Mouse (Mus musculus) thymus, postnatal 14 days (tissue): ENCODE measurements around the gene Lingo2.
A peak's percentile ranks its signal among the peaks of the same experiment; 100 is the strongest.

Experiments used
- DNase-seq: peaks from one replicate; pipeline ENCODE4 v3.0.0; 2021

Lingo2 gene

DNA sequence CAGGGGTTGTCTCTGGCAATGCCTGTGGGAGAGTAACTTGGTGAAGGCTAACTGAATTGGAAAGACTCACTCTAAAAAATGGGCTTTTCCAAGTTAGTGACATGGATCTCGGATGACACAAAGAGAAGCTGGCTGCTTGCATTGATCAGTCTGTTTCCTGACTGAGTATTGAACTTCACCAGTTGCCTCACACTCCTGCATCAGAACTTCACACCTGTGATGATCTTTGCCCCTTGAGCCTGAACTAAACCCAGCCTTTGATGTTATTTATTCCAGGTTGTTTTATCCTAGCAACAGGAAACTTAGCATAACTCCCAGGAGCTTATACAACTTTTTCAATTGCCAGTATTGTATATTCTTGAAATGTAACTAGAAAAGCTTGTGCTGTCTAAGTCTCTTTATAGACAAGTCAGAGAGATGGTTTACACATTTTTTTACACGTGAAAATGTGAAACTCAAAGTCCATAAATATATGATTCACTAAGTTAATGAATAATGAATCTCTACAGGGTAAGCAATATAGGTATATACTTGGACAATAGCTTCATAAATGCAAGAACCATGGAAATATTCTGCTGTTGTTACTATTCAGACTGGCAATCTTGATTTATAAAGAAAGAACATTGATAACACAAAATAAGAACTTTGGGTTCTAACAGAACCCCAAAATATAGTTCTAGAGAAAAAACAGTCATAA, 410.7 kb downstream of the Lingo2 start:
- no peak for DNase-seq

DNA sequence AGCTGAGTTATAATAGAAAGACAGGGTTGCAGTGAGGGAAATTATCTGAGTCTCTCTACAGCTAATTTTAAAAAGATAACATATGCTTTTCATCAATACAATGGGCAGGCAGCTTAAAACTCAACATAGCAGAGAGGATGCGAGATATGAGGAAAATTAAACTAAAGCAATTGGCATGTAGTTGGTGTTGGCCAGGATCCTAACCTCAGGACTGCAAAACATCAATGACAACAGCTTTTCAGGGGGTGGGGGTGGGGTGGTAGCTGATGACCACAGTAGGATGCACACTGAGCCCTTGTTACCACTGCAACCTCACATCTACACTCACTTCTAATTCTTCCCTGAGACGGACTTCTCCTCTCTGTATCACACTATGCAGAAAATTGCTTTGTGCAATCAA, 417.7 kb downstream of the Lingo2 start:
- DNase-seq, result no peak

DNA sequence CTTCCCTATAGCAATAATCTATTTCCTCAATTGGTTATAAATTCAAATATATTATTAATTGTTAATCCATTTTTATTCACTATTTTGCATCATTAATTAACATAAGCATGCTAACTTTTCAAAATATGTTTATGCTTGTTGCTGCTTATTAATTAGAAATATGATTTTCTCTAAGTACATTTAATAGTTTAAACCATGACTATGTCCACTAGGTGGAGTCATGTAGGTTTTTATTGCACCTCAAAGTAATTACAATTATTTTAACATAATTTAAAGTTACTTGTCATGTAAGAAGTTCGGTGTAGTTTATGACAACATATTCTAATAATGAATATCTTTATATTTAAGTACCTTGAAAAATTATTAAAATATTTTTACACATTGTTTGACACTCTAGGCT, 461.3 kb downstream of the Lingo2 start:
- no peak for DNase-seq

DNA sequence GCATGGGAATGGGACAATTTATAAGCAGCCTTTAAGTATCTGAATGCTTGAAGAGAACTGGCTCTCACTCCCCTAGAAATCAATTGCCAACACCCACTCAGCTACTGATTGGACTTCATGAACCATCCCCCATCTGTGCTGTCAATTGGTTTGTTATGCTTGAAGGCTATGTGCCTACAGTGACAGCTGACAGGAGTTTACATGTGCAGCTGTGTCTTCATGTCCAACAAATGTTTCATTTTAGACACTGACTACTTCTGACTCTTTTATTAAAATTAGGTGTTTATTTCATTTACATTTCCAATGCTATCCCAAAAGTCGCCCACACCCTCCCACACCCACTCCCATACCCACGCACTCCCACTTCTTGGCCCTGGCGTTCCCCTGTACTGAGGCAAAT, 516.3 kb downstream of the Lingo2 start:
- no peak for DNase-seq

DNA sequence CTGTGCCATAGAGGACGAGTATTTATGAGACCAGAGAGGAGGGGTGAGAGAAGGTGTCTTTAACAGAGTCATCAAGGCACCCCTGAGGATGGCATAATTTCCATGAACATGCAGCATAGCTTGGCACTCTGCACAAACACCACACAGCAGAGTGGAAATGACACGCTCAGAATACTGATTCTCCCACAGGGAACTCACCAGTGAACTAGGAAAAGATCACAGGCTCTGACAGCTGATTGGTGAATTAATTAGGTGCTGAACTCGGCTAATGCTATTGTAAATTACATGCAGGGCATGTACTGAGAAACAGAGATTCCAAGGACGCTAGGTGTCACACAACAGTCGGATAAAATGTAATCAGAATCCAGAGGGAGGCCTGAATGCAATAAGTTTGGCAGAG, 525.4 kb downstream of the Lingo2 start:
- no peak for DNase-seq

DNA sequence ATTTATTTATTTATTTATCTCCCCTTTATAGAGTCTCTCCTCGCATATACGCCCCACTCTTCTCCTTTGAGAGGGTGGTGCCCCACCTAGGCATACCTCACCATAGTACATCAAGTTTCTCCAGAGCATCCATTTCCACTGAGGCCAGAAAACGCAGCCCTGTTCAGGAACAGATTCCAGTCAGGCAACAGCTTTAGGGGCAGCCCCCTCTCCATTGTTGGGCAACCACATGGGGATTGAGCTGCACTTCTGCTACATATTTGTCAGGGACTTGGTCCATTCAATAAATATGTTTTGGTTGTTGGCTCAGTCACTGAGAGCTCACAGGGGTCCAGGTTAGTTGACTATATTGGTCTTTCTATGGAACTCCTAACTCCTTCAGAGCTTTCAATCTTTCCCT, 544.2 kb downstream of the Lingo2 start:
- DNase-seq, result no peak

DNA sequence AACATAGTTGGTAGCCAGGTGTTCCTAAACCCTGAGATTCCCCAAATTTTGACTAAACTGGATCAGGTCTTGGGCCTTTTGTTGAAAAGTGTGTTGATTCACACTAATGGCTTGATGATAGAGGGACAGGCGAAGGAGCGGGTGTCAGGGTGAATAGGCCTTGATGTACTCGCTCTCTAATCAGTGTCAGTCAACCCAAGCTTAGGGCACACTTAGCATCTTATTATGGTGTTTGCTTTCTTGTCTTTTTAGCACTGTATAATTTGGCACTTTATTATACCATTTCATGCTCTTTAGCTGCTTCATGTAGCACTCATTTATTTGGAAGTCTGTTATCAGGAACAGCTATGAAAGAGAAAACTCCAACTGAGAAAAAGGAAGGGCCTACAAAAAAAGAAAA, 582.6 kb downstream of the Lingo2 start:
- DNase-seq, result no peak

DNA sequence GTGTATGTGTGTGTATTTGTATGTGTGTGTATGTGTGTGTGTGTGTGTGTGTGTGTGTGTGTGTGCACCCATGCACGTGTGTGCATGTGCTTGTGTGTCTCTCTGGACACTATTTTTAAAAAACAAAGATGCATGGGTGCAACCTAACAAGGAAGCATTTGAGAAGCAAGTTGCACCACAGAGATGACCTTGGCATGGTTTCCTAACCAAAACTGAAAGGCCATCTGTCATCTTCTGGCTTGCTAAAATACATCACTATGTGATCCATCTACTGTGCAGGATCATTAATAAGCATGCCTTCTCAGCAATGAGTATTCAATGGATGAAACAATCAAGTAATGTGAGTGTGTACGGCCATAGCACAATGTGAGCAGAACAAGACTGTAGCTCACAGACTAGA, 597.1 kb downstream of the Lingo2 start:
- DNase-seq, result no peak

DNA sequence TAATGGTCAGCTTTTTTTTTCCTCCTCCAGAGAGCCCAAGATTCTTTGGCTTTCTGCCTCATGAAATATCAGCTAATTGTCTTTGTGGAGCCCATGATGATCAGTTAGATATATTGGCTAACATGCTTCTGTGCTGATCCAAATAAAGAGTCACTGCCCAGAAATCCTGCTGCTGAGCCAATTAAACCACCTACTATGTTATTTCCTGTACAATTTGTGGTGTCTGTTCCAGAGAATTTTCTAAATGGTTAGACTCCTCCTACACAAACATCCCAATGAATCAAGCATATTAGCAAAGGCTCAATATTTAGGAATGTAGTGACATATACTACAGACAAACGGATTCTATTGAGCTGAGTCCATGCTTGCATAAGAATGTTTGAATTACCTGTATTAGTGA, 619.8 kb downstream of the Lingo2 start:
- no peak for DNase-seq

DNA sequence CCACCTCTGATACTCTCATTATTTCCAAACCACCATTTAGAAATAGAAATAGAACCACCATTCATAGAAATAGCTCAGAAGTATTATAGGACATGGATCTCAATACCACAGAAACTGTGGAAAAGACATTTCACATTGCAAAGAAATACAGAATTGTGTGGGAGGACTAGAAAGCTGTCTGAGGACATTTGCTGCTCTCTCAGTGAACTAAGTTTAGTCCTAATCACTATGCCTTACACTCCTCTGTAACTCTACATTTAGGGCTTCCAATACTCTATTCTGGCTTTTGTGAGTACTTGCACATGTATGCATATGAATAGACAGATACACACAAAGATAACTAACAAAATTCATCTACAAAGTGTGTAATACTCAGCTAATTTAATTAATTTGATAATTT, 625.9 kb downstream of the Lingo2 start:
- no peak for DNase-seq

DNA sequence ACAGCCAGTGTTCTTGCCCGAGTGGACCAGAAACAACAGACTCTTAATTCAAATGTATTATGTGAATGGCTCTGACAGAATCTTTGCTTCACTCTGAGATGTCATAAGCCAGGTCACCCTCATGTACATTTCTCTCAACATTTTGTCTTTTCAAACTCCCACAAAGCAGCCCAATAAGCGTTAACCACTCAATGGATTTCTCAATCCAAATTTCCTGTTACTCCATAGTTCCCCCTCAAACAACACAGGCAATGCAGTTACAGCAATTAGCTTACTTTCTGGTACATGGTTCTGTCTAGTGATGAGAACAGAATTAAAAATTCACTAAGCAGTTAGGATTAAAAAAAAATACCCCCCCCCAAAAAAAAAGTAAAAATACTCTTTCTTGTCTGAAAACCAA, 638.5 kb downstream of the Lingo2 start:
- no peak for DNase-seq

DNA sequence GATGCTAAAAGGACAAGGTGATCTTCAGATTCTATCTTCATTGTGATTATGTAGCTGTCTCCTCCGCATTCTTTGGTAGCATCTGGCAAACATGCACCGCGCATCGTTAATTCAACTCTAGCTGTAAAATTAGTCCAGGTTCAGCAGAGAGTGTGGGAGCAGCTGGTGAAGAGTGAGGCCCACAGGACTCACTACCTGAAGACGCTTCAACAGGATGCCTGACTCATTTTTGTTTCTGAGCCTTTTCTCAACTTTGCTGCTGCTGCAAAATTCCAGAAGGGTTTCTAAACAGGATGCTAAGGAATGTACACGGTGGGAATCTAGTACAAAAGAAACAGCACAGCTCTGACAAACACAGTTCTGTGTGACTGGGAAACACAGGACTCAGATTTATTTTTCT, 640.1 kb downstream of the Lingo2 start:
- DNase-seq, result no peak

DNA sequence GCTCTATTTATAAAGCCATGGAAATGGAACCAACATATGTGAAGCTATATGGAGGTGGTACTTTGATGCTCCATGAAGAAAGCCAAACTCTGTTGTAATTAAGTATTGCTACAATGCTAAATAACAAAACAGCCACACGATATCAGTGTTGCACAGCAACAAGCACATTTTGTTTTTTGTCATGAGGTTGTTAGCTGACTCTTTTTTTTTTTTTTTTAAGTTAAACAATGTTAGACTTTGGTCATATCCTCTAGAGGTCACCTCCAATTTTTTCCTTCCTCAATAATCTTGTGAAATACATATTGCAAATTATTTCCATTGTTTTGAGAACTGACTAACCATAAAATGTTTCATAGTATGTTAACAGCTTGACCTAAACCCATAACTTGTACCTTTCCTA, 646.3 kb downstream of the Lingo2 start:
- no peak for DNase-seq

DNA sequence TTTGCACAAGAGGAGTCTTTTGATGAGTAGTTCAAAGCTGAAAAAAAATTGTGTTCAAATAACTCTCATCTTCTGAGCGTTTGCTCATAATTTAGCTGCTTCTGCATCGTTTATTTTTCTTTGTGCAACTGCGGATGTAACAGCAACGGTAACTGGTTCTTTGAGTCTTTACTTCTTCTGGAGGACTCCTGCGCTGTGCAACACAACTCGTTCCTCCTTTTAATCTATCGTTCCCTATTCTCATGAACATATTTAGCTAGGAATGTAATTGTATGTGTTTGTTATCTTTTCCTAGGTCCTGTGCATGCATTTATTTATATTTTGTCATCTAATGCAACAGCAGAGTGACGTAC, 661.9 kb downstream of the Lingo2 start:
- DNase-seq, result no peak

DNA sequence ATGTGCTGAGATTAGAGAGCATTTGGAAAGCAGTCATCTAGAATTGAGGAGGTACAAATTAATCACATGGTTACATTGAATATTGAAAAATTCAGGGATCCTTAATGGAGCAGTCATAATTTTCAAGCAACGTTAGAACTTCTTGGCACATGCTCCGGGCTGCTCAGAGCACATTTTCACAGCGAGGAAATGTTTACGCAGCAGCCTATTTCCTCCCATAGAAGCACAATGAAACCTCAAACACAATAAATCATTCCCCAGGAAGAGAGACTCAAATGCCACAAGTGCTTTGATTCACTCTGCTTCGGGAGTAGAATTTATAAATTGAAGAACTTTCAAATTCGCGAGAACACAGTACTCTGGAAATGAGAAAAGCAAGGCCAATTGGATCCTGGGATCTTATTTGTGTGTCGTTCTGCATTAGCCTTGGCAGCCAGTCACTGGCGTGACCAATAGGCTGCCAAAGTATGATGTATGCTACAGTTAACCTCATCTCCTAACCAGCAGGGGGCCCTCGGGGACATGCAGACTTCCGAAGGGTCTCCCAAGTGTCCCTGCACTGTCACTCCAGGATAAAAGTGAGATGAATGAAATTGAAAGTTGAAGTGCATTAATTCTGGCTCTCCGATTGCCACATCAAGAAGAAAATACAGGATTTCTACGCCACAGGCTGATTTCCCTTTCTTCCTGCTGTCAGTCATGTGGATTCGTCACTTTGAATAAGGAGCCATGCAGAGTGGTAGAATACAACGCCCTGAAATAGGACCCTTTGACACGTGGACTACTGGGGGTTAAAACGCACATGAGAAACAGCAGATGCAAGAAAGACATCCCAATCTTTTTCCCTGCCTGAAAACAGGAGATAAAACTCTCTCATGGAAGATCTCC, 662.5 kb downstream of the Lingo2 start:
- DNase-seq, result peak; percentile 3

DNA sequence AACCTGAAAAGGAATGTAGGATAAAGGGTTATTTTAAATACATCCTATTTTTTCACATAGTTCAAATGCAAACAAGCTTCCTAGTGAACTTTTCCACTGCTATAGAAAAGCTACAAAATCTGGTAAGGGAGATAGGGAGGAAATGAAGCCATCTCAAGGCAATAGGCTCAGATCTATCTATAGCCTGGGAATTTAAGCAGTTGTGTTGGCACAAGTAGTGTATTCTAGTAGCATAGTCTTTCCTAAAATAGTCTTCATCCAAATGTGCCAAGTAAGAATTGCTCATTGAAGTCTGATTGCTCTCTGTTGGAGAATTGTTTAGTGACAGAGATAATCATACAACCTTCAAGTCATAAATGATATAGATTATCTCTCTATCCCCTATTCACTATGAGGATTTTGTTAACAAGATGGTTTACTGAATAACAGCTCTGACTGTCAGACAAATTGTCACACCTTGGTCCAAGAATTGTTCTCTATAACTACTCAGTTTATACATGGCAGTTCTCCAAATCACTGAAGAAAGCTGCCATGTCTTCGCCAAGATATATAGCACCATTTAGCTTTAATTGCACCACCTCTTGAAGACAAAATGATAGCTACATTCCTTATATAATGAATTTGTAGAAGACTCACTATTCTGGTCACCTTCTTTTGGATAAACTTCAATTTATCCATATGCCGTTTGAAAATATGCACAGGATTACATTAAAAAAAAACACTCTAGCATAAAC, 688.9 kb downstream of the Lingo2 start:
- no peak for DNase-seq

DNA sequence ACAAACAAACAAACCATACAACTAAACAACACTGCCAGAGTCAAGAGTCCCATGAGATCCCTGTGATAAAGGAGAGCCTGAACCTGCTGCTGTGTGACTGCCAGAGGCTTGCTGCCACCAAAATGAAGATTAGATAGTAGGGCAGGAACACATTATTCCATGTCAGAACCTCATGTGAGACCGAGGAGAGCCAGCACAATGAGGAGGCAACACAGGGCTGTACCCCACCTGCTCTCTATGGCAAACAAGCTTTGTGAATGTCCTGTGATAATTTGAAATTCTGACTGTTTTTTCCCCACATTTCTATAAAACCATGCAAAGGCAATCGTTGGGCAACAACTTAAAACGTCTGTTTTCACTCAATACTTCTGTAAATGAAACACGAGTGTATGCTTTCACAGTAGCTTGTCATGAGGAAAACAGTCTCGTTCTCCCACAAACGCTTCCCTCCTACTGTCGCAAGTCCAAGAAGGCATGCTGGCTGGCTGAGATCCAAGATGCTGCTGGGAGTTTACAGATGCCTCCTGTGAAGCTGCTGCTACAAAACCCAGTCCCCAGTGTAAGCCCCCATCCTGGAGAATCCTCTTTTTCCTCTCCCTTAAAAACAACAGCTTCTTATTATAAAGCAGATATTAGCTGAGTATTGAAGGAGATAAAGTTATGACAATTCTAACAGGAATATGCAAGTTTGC, 765.2 kb downstream of the Lingo2 start:
- no peak for DNase-seq

DNA sequence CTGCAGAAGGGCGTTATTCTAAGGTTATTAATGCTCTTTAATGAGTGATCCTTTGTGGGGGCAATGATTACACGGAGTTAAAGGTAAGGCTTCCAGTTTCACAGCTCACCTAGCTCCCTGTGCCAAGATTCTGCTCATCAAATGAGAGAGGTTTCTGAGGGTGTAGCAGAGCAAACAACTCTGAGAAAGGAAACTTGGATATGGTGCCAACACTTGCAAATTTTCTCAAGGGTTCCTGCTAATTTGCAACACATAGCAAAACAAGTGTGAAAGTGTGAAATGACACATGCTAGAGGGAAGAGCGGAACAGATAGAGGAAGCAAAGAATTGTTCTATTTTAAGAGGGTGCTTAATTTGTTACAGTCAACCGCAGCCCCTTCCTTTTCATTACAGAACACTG, 767.9 kb downstream of the Lingo2 start:
- no peak for DNase-seq

DNA sequence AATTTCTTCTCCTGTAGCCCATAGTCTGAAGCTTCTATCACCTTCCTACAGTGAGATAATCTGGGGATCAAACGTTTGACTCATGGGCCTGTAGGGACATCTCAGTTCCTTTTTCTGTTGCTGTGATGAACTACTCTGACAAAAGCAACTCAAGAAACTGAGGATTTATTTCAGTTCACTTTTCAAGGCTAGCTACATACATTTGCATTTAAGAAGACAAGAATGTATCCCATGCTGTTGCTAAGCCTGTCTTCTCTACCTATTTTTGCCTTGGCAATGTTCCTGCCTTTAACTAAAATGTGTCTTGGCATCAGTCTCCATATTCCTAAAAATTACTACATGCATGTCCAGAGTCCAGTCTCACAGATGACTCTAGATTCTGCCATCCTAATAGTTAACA, 781.4 kb downstream of the Lingo2 start:
- no peak for DNase-seq

DNA sequence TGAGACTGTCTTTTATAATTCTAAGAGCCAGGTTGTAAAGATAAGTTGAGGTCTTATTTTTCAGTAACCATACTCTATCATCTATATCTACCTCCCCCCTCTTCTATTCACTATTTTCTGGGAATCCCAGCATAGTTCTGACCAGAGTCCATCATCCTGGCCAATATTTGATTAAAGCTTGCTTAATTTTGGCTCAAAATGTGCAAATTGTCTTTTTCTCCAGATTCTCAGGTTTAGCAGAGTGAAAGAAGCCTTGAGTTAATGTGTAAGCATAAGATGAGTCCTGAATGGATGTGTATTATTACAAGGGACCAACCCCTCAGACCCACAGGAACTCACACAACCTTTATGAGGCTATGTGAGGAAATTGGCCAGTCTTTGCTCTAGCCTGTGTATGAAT, 820.2 kb downstream of the Lingo2 start:
- DNase-seq, result no peak

DNA sequence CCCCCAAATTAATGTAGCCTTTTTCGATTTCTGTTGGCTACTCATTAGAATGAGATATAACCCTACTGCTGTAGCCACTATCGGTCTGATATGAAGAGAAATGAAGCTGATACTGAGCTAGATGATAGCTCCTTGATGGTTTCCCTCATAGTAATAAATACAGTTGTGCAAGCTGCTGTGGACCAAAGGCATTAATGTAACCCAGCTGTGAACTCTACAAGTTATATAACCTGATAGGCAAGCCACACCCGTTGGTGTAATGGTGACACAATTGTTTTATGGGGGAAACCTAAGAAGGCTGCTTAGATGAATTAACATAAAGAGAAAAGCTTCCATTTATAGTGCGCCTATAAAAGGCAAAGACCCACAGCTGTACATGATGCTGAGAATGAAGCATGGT, 856.1 kb downstream of the Lingo2 start:
- DNase-seq, result no peak

DNA sequence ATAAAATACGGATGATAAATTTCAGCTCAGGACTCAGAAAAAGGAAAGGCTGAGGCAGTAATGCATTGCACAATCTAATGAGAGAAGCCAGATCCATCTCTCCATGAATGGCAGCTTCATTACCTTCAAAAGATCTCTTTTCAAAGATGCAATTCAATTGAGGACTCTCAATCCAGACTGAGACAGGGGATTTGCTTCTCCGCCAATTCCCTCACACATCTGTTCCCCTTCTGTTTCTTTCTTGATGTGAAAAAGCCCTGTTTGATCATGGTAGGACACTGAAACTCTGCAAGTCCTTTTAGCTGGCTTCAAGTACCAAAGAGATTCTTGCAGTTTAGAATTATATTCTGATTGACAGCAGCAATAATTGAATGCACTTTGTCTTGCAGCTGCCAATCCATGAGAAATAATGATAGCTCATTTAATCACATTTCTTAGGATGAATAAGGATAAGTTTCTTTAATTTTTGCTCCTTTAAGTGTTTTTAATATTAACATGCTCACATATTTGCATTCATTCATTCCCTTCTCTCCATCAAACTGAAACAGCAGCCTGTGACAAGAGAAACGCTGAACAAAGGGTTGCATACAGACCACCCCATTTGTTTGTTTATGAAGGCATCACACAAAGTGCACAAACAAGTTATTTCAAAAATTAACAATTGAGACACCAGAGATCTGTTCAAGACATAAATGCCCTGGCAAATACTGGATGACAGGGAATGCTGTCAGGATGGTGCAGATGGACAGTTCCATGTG, 870.3 kb downstream of the Lingo2 start:
- DNase-seq, result no peak
